Mouse (Mus musculus) embryonic facial prominence, embryonic 14.5 days (tissue): ENCODE results near the gene Dhps. TPM values are rescaled to one million over a fixed set of nuclear protein-coding genes. Genes with fewer than 3 reads are reported as not detected.

Source experiments
- ATAC-seq: fragments of 200-750 bp; cut with Nextera tagmentation; 2 replicates; pipeline ENCODE4 v1.8.0; 2017; ENCODE audit warnings: low read depth, moderate number of reproducible peaks, moderate TSS enrichment
- DNase-seq: peaks from one replicate; pipeline ENCODE4 v3.0.0-alpha.2; 2015; ENCODE audit warnings: low spot score
- H3K27ac ChIP-seq: fragments of 300-500 bp; sonication (generic); replicated peaks from 2 replicates; pipeline ENCODE4 v1.5.1; 2014; ENCODE audit warnings: low read depth, mild to moderate bottlenecking, low read length, moderate library complexity
- H3K27me3 ChIP-seq: fragments of 300-500 bp; sonication (generic); replicated peaks from 2 replicates; pipeline ENCODE4 v1.6.1; 2014; ENCODE audit warnings: low read length; ENCODE audit not compliant: control insufficient read depth, insufficient read depth
- H3K36me3 ChIP-seq: fragments of 300-500 bp; sonication (generic); 2 replicates; pipeline ENCODE4 v1.6.1; 2014; ENCODE audit warnings: low read length, mixed read lengths; ENCODE audit not compliant: control insufficient read depth, insufficient read depth
- H3K4me1 ChIP-seq: fragments of 300-500 bp; sonication (generic); 2 replicates; pipeline ENCODE4 v1.6.1; 2014; ENCODE audit warnings: antibody characterized with exemption, low read length; ENCODE audit not compliant: control insufficient read depth, insufficient read depth
- H3K4me2 ChIP-seq: fragments of 300-500 bp; sonication (generic); 2 replicates; pipeline ENCODE4 v1.6.1; 2014; ENCODE audit warnings: low read depth, mild to moderate bottlenecking, low read length, moderate library complexity, mixed read lengths
- H3K4me3 ChIP-seq: fragments of 300-500 bp; sonication (generic); 2 replicates; pipeline ENCODE4 v1.5.1; 2014; ENCODE audit warnings: low read depth, mild to moderate bottlenecking, low read length
- H3K9ac ChIP-seq: fragments of 300-500 bp; sonication (generic); 2 replicates; pipeline ENCODE4 v1.6.1; 2014; ENCODE audit warnings: low read depth, mild to moderate bottlenecking, low read length, moderate library complexity, mixed read lengths
- H3K9me3 ChIP-seq: fragments of 300-500 bp; sonication (generic); 2 replicates; pipeline ENCODE4 v1.6.1; 2016; ENCODE audit warnings: low read length; ENCODE audit not compliant: control insufficient read depth
- WGBS: fragments of 180-500 bp; shearing (Covaris S2); extraction: QIAGEN DNeasy Blood & Tissue Kit; methylation state at CpG from one replicate; pipeline ENCODE4 v1.1.7; 2014; 5-methylcytosine and 5-hydroxymethylcytosine counted together
- polyA plus RNA-seq: library from polyadenylated mRNA; unstranded; fragments of >200 nt; fragmentation: Nextera tagmentation; extraction: Ambion mirVana; gene quantifications from 2 replicates; pipeline ENCODE4 v1.2.1, GENCODE M21; 2014

The Dhps gene
- polyA plus RNA-seq, 1 experiment from 2014 or later: 44.0 TPM

DNA sequence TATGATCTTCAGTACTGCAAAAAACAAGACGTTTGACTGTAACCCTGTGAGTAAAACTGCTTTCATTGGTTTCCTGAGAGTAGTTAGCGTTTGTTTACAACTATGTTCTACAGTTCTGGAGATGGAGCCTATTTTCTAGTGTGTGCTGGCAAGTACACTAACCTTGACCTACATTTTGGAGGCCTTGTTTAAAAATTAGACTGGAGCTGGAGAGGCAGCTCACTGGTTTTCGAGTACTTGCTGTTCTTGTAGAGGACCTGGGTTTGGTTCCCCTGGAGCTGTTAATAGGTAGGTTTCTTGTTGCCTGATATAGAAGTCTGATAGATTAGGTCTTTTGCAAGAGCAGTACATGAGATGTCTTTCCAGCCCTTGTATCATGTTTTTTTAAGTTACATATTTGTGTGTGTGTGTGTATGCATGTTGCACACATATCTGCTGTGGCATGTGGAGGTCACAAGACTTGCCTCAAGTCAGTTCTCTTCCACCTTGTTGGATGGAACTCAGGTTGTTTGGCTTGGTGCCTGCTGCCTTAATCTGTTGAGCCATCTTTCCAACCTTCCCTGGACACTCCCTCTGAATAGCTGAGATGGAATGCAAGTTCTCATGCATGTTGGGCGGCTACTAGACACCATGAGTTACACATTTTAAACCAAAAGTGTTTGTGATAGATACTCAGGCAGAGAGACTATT is 38.8 kb upstream of the Dhps start:
- ATAC-seq: no peak
- no peak overlapping the region for H3K4me3 ChIP-seq
- H3K36me3 ChIP-seq: peaks cover 51% of the 10 kb centered on the region
- H3K9me3 ChIP-seq: no peaks in the 10 kb centered on the region
- WGBS: 86% methylated on average over 4 of the region's 4 CpGs
- H3K4me1 ChIP-seq: peaks cover 22% of the 10 kb centered on the region
- H3K27ac ChIP-seq: no peak overlapping the region
- no peaks in the 10 kb centered on the region for H3K27me3 ChIP-seq
- no peak overlapping the region for H3K4me2 ChIP-seq
- no peak for DNase-seq
- no peak overlapping the region for H3K9ac ChIP-seq

GRCm38 (mm10) chr8:85033867-85034266 is 37.7 kb upstream of the Dhps start:
- Histone ChIP-seq H3K27me3 (no peaks in the 10 kb centered on the region), H3K27ac (no peak overlapping the region), H3K9me3 (no peaks in the 10 kb centered on the region), H3K4me3 (no peak overlapping the region), H3K36me3 (peaks cover 50% of the 10 kb centered on the region), H3K4me2 (no peak overlapping the region), H3K4me1 (peaks cover 18% of the 10 kb centered on the region), H3K9ac (no peak overlapping the region)
- DNase-seq (no peak), ATAC-seq (no peak)
- 67% methylated on average over 1 of the region's 1 CpGs for WGBS

DNA sequence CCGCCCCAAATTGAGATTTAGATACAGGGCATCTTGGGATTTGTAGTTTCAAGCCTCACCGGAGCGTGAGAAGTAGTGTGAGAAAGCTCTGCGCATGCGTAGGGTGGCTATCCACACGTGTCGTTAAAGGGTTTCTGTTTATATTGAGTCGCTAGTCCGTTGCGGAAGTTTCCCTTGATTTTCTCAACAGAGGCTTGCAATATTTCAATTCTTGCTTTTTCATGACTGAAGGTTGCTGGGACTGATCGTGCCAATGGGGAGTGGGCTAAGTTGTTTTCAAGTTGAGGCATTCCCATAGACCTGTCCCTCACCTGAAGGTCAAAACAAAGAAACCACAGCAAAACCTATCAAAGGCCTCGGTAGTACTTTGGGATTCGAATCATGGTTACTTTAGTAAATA is 36.8 kb upstream of the Dhps start:
- ATAC-seq (no peak), DNase-seq (peak; percentile 94)
- peak overlapping the region; percentile 80 for H3K4me3 ChIP-seq
- peak overlapping the region; percentile 80; the same call in 1 of the 2 replicates for H3K9ac ChIP-seq
- 7% methylated on average over 12 of the region's 13 CpGs for WGBS
- H3K27ac ChIP-seq: 0 out of 2 replicates have a peak overlapping the region, but pooled peaks have one; percentile 18
- peaks cover 18% of the 10 kb centered on the region for H3K4me1 ChIP-seq
- no peaks in the 10 kb centered on the region for H3K27me3 ChIP-seq
- H3K9me3 ChIP-seq: no peaks in the 10 kb centered on the region
- H3K36me3 ChIP-seq: peaks cover 42% of the 10 kb centered on the region
- H3K4me2 ChIP-seq: peak overlapping the region; percentile 91

DNA sequence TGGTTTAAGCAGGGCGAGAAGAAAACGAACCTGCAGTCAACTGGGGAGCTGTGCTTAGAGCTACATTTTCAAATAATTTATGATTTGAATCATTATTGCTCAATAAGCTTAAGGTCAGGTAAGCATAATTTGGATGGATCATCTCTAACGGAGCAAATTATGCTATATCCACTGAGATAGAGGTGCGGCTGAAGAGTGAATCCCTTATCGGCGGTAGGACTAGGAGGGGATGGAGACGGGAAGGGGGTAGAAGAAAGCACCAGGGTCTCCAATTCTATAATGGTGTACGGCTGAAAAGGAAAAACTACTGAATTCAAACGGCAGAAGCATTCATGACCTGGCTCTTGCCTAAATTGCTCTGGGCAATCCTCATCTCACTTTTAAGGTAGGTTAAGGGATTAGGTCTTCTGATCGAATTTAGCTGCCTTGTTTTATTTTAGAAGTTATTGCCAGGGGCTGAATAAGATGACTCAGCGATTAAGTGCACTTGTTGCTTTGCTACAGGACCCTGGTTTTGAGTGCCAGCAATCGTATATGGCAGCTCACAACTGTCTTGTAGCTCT is 36.3 kb upstream of the Dhps start:
- H3K4me2 ChIP-seq: peak overlapping the region; percentile 91
- peaks cover 18% of the 10 kb centered on the region for H3K4me1 ChIP-seq
- ATAC-seq (no peak), DNase-seq (no peak)
- H3K4me3 ChIP-seq: peak overlapping the region; percentile 80
- peak overlapping the region; percentile 80 for H3K9ac ChIP-seq
- H3K27me3 ChIP-seq: no peaks in the 10 kb centered on the region
- peaks cover 42% of the 10 kb centered on the region for H3K36me3 ChIP-seq
- peak overlapping the region; percentile 100 for H3K27ac ChIP-seq
- no peaks in the 10 kb centered on the region for H3K9me3 ChIP-seq
- 3% methylated on average over 12 of the region's 12 CpGs for WGBS

DNA sequence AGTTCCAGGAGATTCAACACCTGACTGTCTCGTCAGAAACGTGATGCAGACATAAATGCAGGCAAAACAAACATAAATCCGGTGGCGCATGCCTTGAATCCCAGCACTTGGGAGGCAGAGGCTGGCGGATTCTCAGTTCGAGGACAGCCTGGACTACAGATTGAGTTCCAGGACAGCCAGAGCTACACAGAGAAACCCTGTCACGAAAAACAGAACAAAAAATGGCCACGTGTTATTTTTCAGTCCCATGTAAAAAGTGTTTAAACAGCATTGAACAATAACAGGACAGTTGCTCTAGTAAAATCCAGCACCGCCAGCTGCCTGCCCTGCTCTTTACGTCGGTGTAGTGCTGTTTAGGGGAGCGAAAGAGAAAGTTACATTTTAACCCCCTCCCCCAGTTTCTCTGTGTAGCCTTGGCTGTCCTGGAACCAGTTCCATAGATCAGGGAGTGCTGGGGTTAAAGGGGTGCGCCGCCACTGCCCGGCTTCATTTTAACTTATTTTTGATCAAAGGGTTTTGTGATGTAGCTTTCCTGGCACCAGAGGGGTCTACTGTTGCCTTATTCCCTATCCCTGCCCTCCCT is 35.7 kb upstream of the Dhps start:
- DNase-seq (peak; percentile 51), ATAC-seq (peak; percentile 2; the same call in 1 of the 2 replicates)
- Histone ChIP-seq H3K36me3 (peaks cover 42% of the 10 kb centered on the region), H3K27ac (peak overlapping the region; percentile 100), H3K27me3 (no peaks in the 10 kb centered on the region), H3K4me3 (peak overlapping the region; percentile 80), H3K9ac (peak overlapping the region; percentile 80), H3K9me3 (no peaks in the 10 kb centered on the region), H3K4me2 (peak overlapping the region; percentile 91), H3K4me1 (peaks cover 18% of the 10 kb centered on the region)
- WGBS: under 1% methylated on average over 15 of the region's 15 CpGs

- H3K27ac ChIP-seq: peak overlapping the region; percentile 100
- peak; percentile 15 for ATAC-seq
These were observed 35.2 kb upstream of the Dhps start for GRCm38 (mm10) chr8:85036381-85036717.

GRCm38 (mm10) chr8:85036718-85037365 is 34.7 kb upstream of the Dhps start, which contains the start of gene Tnpo2:
Gene Tnpo2 (plus strand): TSS chr8:85036915.
- Histone ChIP-seq H3K9me3 (no peaks in the 10 kb centered on the region), H3K4me3 (peak within 1 kb of the TSS; percentile 80), H3K4me2 (peak within 1 kb of the TSS; percentile 91), H3K9ac (peak within 1 kb of the TSS; percentile 87), H3K4me1 (peaks cover 18% of the 10 kb centered on the region), H3K36me3 (peaks cover 41% of the 10 kb centered on the region), H3K27ac (peak within 1 kb of the TSS; percentile 100), H3K27me3 (no peaks in the 10 kb centered on the region)
- DNase-seq (peak; percentile 100), ATAC-seq (peak; percentile 90)
- under 1% methylated on average over 52 of the region's 59 CpGs for WGBS

More at GRCm38 (mm10) chr8:85036381-85036717, 35.2 kb upstream of the Dhps start:
- Histone ChIP-seq H3K36me3 (peaks cover 41% of the 10 kb centered on the region), H3K9me3 (no peaks in the 10 kb centered on the region), H3K4me3 (peak overlapping the region; percentile 80), H3K27me3 (no peaks in the 10 kb centered on the region), H3K9ac (peak overlapping the region; percentile 80), H3K4me2 (peak overlapping the region; percentile 91), H3K4me1 (peaks cover 18% of the 10 kb centered on the region)
- no peak for DNase-seq
- WGBS: 0% methylated on average over 9 of the region's 9 CpGs

- no peaks in the 10 kb centered on the region for H3K9me3 ChIP-seq
- peak overlapping the region; percentile 87 for H3K9ac ChIP-seq
- H3K4me2 ChIP-seq: peak overlapping the region; percentile 91
- WGBS: under 1% methylated on average over 14 of the region's 14 CpGs
- H3K27me3 ChIP-seq: no peaks in the 10 kb centered on the region
- peaks cover 18% of the 10 kb centered on the region for H3K4me1 ChIP-seq
- peak; percentile 69 for ATAC-seq
- H3K4me3 ChIP-seq: peak overlapping the region; percentile 80
- peaks cover 41% of the 10 kb centered on the region for H3K36me3 ChIP-seq
- peak; percentile 83 for DNase-seq
- peak overlapping the region; percentile 100 for H3K27ac ChIP-seq
These were observed 34.2 kb upstream of the Dhps start for GRCm38 (mm10) chr8:85037366-85037680.
